8 mouse cellular contexts compared by ENCODE assay signal in the genomic region with DNA sequence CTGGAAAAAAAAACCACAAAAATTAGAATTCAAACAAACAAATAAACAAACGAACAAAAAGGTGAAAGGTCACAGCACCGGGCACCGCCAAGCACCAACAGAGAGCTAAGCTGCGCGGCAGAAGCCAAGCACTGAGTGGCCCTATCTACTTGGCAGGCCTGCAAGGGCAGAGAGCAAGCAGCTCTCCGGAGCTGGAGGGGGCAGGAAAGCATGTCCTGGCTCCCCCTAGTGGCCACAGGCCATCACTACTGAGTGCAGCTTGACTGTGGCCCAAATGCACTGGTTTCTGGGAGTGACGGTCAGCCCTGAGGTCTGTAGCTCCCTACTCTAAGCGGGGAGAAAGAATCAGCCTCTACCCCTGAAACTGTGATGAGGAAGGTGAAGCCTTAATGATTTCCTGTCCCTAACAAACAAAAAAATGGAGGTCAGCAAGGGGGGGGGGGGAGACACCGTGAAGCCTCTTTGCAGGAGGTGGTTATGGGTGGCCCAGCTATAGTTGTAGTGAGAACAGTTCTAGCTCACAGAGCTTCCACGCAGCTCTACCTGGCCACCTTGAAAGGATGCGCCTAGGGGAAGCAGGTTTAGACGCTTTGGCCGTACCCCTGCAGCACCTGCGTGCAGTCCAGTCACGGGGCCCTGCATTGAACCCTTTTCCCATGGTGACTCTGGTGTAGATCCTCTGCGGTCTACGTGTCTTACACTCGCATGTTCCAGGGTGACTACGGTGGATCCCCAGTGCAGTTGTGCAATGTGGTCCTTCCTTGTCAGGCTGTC.
DNase-seq lines count a peak whose midpoint lies in the region; ATAC-seq lines count a peak whose summit lies in the region.

No protein-coding gene starts in this region.

- peak; percentile 97 for DNase-seq in adipocyte (ENCODE audit: low spot score)
- peak; percentile 91 for DNase-seq in embryo, embryonic 10.5 days (ENCODE audit: low spot score)
- peak; percentile 92 for DNase-seq in gastrocnemius, postnatal 14 days
- peak; percentile 84 to 91 for DNase-seq in left cerebral cortex, postnatal 10 days (ENCODE audit: extremely low spot score in 1 of 2, low spot score in 2 of 2)
- DNase-seq in right cerebral cortex, postnatal 14 days = peak; percentile 87
- DNase-seq in urinary bladder, postnatal 25 days (ENCODE audit: low spot score) = peak; percentile 89

- intact Hi-C loops in gastrocnemius, postnatal 14 days (cut with DNase I; ENCODE audit: low total_unique reads) = loop anchor here (5.0 to 10.0 kb wide), 3 partner anchors 54 to 144 kb away; no protein-coding TSS in a partner anchor
- intact Hi-C loops in left cerebral cortex, postnatal 10 days (cut with DNase I) = loop anchor here (5.0 kb wide), 1 partner anchor 103 kb away; no protein-coding TSS in a partner anchor

- peak; percentile 65 for ATAC-seq in inflammation-experienced regulatory T-cells, adult 6 months
- peak; percentile 94 for ATAC-seq in megakaryocyte-erythroid progenitor cell, adult 5-6 weeks (replicated peaks; ENCODE audit: low FRiP score, low TSS enrichment, poor library complexity, severe bottlenecking)

Comparison
In these comparisons a context has a peak if more than half of its experiments do, and no peak if none do; other contexts are left out.
1. Peak in every context shown above with its lines: DNase-seq and ATAC-seq.